Mouse (Mus musculus) limb, embryonic 13.5 days (tissue): Measurements from ENCODE around the gene Ciao2a. TPM values are rescaled to one million over a fixed set of nuclear protein-coding genes. Genes with fewer than 3 reads are reported as not detected.

Experiments used
- ATAC-seq: fragments of 200-750 bp; cut with Nextera tagmentation; 2 replicates; pipeline ENCODE4 v1.8.0; 2017; ENCODE audit warnings: low read depth, moderate number of reproducible peaks, moderate TSS enrichment; ENCODE audit not compliant: low FRiP score
- H3K27ac ChIP-seq: fragments of 300-500 bp; sonication (generic); 2 replicates; pipeline ENCODE4 v1.5.1; 2015; ENCODE audit warnings: inconsistent platforms, mild to moderate bottlenecking, moderate library complexity
- H3K27me3 ChIP-seq: fragments of 300-500 bp; sonication (generic); 2 replicates; pipeline ENCODE4 v1.6.1; 2015; ENCODE audit warnings: mild to moderate bottlenecking, inconsistent platforms
- H3K36me3 ChIP-seq: fragments of 300-500 bp; sonication (generic); 2 replicates; pipeline ENCODE4 v1.6.1; 2015; ENCODE audit warnings: inconsistent platforms, mild to moderate bottlenecking, moderate library complexity
- H3K4me1 ChIP-seq: fragments of 300-500 bp; sonication (generic); 2 replicates; pipeline ENCODE4 v1.6.1; 2015; ENCODE audit warnings: inconsistent platforms
- H3K4me2 ChIP-seq: fragments of 300-500 bp; sonication (generic); replicated peaks from 2 replicates; pipeline ENCODE4 v1.6.1; 2015; ENCODE audit warnings: inconsistent platforms, mild to moderate bottlenecking, moderate library complexity
- H3K4me3 ChIP-seq: fragments of 300-500 bp; sonication (generic); 2 replicates; pipeline ENCODE4 v1.5.1; 2015; ENCODE audit warnings: moderate library complexity, mild to moderate bottlenecking, inconsistent platforms
- H3K9ac ChIP-seq: fragments of 300-500 bp; sonication (generic); 2 replicates; pipeline ENCODE4 v1.6.1; 2015; ENCODE audit warnings: mild to moderate bottlenecking, inconsistent platforms
- H3K9me3 ChIP-seq: fragments of 300-500 bp; sonication (generic); 2 replicates; pipeline ENCODE4 v1.6.1; 2016; ENCODE audit warnings: inconsistent platforms
- WGBS: fragments of 180-500 bp; shearing (Covaris S2); methylation state at CpG from one replicate; pipeline ENCODE4 v1.1.7; 2015; 5-methylcytosine and 5-hydroxymethylcytosine counted together
- polyA plus RNA-seq: library from polyadenylated mRNA; unstranded; fragments of >200 nt; fragmentation: Nextera tagmentation; extraction: Ambion mirVana; gene quantifications from 2 replicates; pipeline ENCODE4 v1.2.1, GENCODE M21; 2015

Ciao2a gene
- polyA plus RNA-seq = 173 and 178 TPM in 2 replicates

- Histone ChIP-seq H3K9ac (peak within 1 kb of the TSS; percentile 81), H3K9me3 (no peaks in the 10 kb centered on the region), H3K4me1 (peaks cover 33% of the 10 kb centered on the region), H3K27ac (peak within 1 kb of the TSS; percentile 71; the same call in 1 of the 2 replicates), H3K27me3 (no peaks in the 10 kb centered on the region), H3K4me2 (peak within 1 kb of the TSS; percentile 74), H3K36me3 (peaks cover 16% of the 10 kb centered on the region), H3K4me3 (peak within 1 kb of the TSS; percentile 69)
- WGBS = under 1% methylated on average over 34 of the region's 34 CpGs
- peak; percentile 85 for ATAC-seq
Observed at GRCm38 (mm10) chr9:66126456-66127192, at the start of gene Ciao2a, which contains the start of gene Snx1. Gene Ciao2a, plus strand, starts transcription at chr9:66126611. Gene Snx1, minus strand, starts transcription at chr9:66126587.

GRCm38 (mm10) chr9:66078072-66078471 is 48.3 kb upstream of the Ciao2a start:
- H3K36me3 ChIP-seq = no peaks in the 10 kb centered on the region
- 0 out of 2 replicates have a peak overlapping the region, but pooled peaks have one; percentile 31 for H3K9ac ChIP-seq
- H3K4me3 ChIP-seq = no peak overlapping the region
- 62% methylated on average over 3 of the region's 3 CpGs for WGBS
- H3K4me1 ChIP-seq = no peaks in the 10 kb centered on the region
- H3K27ac ChIP-seq = peak overlapping the region; percentile 86
- H3K27me3 ChIP-seq = no peaks in the 10 kb centered on the region
- H3K4me2 ChIP-seq = peak overlapping the region; percentile 41
- ATAC-seq = no peak
- peaks cover 6% of the 10 kb centered on the region; the same call in 1 of the 2 replicates for H3K9me3 ChIP-seq

- Histone ChIP-seq H3K9me3 (peaks cover 6% of the 10 kb centered on the region; the same call in 1 of the 2 replicates), H3K4me1 (no peaks in the 10 kb centered on the region), H3K4me3 (no peak overlapping the region), H3K36me3 (no peaks in the 10 kb centered on the region), H3K27ac (peak overlapping the region; percentile 86), H3K4me2 (peak overlapping the region; percentile 41), H3K27me3 (no peaks in the 10 kb centered on the region), H3K9ac (0 out of 2 replicates have a peak overlapping the region, but pooled peaks have one; percentile 31)
- peak; percentile 59; the same call in 1 of the 2 replicates for ATAC-seq
- 11% methylated on average over 14 of the region's 14 CpGs for WGBS
Observed at GRCm38 (mm10) chr9:66078493-66078892, 47.9 kb upstream of the Ciao2a start.

GRCm38 (mm10) chr9:66080804-66081459 is 45.5 kb upstream of the Ciao2a start:
- H3K27ac ChIP-seq = no peak overlapping the region
- peaks cover under 1% of the 10 kb centered on the region for H3K36me3 ChIP-seq
- WGBS = 64% methylated on average over 3 of the region's 3 CpGs
- no peak overlapping the region for H3K4me3 ChIP-seq
- no peaks in the 10 kb centered on the region for H3K9me3 ChIP-seq
- no peak overlapping the region for H3K4me2 ChIP-seq
- ATAC-seq = no peak
- no peaks in the 10 kb centered on the region for H3K27me3 ChIP-seq
- H3K4me1 ChIP-seq = no peaks in the 10 kb centered on the region
- no peak overlapping the region for H3K9ac ChIP-seq

GRCm38 (mm10) chr9:66081999-66082398 is 44.4 kb upstream of the Ciao2a start:
- H3K27me3 ChIP-seq = no peaks in the 10 kb centered on the region
- H3K9me3 ChIP-seq = no peaks in the 10 kb centered on the region
- H3K27ac ChIP-seq = no peak overlapping the region
- H3K4me2 ChIP-seq = no peak overlapping the region
- H3K4me1 ChIP-seq = no peaks in the 10 kb centered on the region
- ATAC-seq = no peak
- no peak overlapping the region for H3K9ac ChIP-seq
- peaks cover 11% of the 10 kb centered on the region for H3K36me3 ChIP-seq
- 88% methylated on average over 4 of the region's 4 CpGs for WGBS
- no peak overlapping the region for H3K4me3 ChIP-seq

GRCm38 (mm10) chr9:66084171-66084570 is 42.2 kb upstream of the Ciao2a start:
- no peaks in the 10 kb centered on the region for H3K4me1 ChIP-seq
- no peak overlapping the region for H3K4me2 ChIP-seq
- H3K4me3 ChIP-seq = no peak overlapping the region
- no peaks in the 10 kb centered on the region for H3K9me3 ChIP-seq
- no peaks in the 10 kb centered on the region for H3K27me3 ChIP-seq
- WGBS = 88% methylated on average over 3 of the region's 3 CpGs
- no peak for ATAC-seq
- peaks cover 33% of the 10 kb centered on the region for H3K36me3 ChIP-seq
- H3K27ac ChIP-seq = no peak overlapping the region
- no peak overlapping the region for H3K9ac ChIP-seq

GRCm38 (mm10) chr9:66087062-66087461 is 39.3 kb upstream of the Ciao2a start:
- H3K36me3 ChIP-seq = peaks cover 60% of the 10 kb centered on the region

GRCm38 (mm10) chr9:66088411-66088810 is 38.0 kb upstream of the Ciao2a start:
- Histone ChIP-seq H3K4me3 (no peak overlapping the region), H3K9ac (no peak overlapping the region), H3K4me1 (peaks cover 8% of the 10 kb centered on the region; the same call in 1 of the 2 replicates), H3K27me3 (no peaks in the 10 kb centered on the region), H3K36me3 (peaks cover 74% of the 10 kb centered on the region), H3K9me3 (no peaks in the 10 kb centered on the region), H3K4me2 (no peak overlapping the region), H3K27ac (0 out of 2 replicates have a peak overlapping the region, but pooled peaks have one; percentile 22)
- ATAC-seq = no peak
- WGBS = 55% methylated on average over 4 of the region's 4 CpGs

More at GRCm38 (mm10) chr9:66087062-66087461, 39.3 kb upstream of the Ciao2a start:
- Histone ChIP-seq H3K9me3 (no peaks in the 10 kb centered on the region), H3K27me3 (no peaks in the 10 kb centered on the region), H3K9ac (no peak overlapping the region), H3K4me1 (no peaks in the 10 kb centered on the region), H3K4me2 (no peak overlapping the region), H3K27ac (no peak overlapping the region), H3K4me3 (no peak overlapping the region)
- ATAC-seq = no peak
- WGBS = 93% methylated on average over 7 of the region's 7 CpGs

- no peaks in the 10 kb centered on the region for H3K9me3 ChIP-seq
- H3K36me3 ChIP-seq = peaks cover 97% of the 10 kb centered on the region
- H3K27ac ChIP-seq = peak overlapping the region; percentile 22; the same call in 1 of the 2 replicates
- WGBS = 83% methylated on average over 13 of the region's 13 CpGs
- ATAC-seq = no peak
- H3K4me1 ChIP-seq = peaks cover 8% of the 10 kb centered on the region; the same call in 1 of the 2 replicates
- peak overlapping the region; percentile 4; the same call in 1 of the 2 replicates for H3K9ac ChIP-seq
- no peaks in the 10 kb centered on the region for H3K27me3 ChIP-seq
- H3K4me2 ChIP-seq = no peak overlapping the region
- no peak overlapping the region for H3K4me3 ChIP-seq
Observed at GRCm38 (mm10) chr9:66090593-66091244, 35.7 kb upstream of the Ciao2a start.

GRCm38 (mm10) chr9:66091327-66092231 is 34.8 kb upstream of the Ciao2a start:
- H3K36me3 ChIP-seq = peaks cover 98% of the 10 kb centered on the region
- no peak overlapping the region for H3K27ac ChIP-seq
- H3K9ac ChIP-seq = 0 out of 2 replicates have a peak overlapping the region, but pooled peaks have one; percentile 1
- 50% methylated on average over 6 of the region's 6 CpGs for WGBS
- H3K4me3 ChIP-seq = no peak overlapping the region
- ATAC-seq = no peak
- H3K4me1 ChIP-seq = peaks cover 8% of the 10 kb centered on the region; the same call in 1 of the 2 replicates
- no peak overlapping the region for H3K4me2 ChIP-seq
- H3K9me3 ChIP-seq = no peaks in the 10 kb centered on the region
- no peaks in the 10 kb centered on the region for H3K27me3 ChIP-seq

GRCm38 (mm10) chr9:66092664-66093063 is 33.7 kb upstream of the Ciao2a start:
- H3K9ac ChIP-seq = 0 out of 2 replicates have a peak overlapping the region, but pooled peaks have one; percentile 1
- no peak overlapping the region for H3K4me2 ChIP-seq
- H3K4me1 ChIP-seq = peaks cover 8% of the 10 kb centered on the region; the same call in 1 of the 2 replicates
- H3K27ac ChIP-seq = no peak overlapping the region
- no peaks in the 10 kb centered on the region for H3K27me3 ChIP-seq
- no peaks in the 10 kb centered on the region for H3K9me3 ChIP-seq
- H3K36me3 ChIP-seq = peaks cover 98% of the 10 kb centered on the region
- 73% methylated on average over 2 of the region's 2 CpGs for whole genome bisulfite sequencing
- H3K4me3 ChIP-seq = no peak overlapping the region
- no peak for ATAC-seq
